Mouse (Mus musculus): ENCODE measurements around the gene Ssx9.
"Not testable (repeated sequence)": the region's sequence is repeated elsewhere in the genome, so short reads cannot be mapped to it uniquely, and the experiment has no call there.

DNA sequence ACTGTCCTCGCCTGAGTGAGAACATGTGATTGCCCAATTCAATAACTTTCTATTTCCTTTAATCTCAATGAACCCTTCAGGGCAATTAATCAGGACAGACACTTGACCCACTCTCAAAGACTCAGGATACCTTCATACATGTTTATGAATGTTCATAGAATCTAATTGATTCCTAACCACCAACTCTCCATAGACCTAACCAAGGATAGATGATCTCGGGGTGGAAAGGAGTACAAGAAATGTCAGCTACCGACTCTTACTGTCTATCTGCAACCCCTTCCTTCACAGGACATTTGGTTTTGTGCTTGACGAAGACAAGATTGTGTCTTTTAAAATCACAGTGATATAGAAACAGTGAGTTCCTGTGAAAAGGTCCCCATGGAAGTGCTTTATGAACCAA lies 55.2 kb downstream of the Ssx9 start, which contains the start of gene Ssxb5:
- not testable (repeated sequence) for TF ChIP-seq CTCF (IDR thresholded peaks at IDR 0.05; ENCODE audit: low read depth, low read length); TAL1 (conservative IDR thresholded peaks at IDR 0.05; ENCODE audit: low read depth, low read length); GATA1 (IDR thresholded peaks at IDR 0.05; ENCODE audit: borderline replicate concordance, low read length); GATA2 (IDR thresholded peaks at IDR 0.05; ENCODE audit: borderline replicate concordance, low read depth, low read length); POLR2AphosphoS5 (IDR thresholded peaks at IDR 0.05; ENCODE audit: insufficient replicate concordance, low read depth, low read length)

Measured in G1E (cell line).